Mouse (Mus musculus) adipocyte (in vitro differentiated cells): Measurements from ENCODE around the gene Pex16.

ENCODE experiments used
- DNase-seq: peaks from one replicate; pipeline ENCODE4 v3.0.0-alpha.2; 2016; ENCODE audit warnings: low spot score

Gene Pex16

DNA sequence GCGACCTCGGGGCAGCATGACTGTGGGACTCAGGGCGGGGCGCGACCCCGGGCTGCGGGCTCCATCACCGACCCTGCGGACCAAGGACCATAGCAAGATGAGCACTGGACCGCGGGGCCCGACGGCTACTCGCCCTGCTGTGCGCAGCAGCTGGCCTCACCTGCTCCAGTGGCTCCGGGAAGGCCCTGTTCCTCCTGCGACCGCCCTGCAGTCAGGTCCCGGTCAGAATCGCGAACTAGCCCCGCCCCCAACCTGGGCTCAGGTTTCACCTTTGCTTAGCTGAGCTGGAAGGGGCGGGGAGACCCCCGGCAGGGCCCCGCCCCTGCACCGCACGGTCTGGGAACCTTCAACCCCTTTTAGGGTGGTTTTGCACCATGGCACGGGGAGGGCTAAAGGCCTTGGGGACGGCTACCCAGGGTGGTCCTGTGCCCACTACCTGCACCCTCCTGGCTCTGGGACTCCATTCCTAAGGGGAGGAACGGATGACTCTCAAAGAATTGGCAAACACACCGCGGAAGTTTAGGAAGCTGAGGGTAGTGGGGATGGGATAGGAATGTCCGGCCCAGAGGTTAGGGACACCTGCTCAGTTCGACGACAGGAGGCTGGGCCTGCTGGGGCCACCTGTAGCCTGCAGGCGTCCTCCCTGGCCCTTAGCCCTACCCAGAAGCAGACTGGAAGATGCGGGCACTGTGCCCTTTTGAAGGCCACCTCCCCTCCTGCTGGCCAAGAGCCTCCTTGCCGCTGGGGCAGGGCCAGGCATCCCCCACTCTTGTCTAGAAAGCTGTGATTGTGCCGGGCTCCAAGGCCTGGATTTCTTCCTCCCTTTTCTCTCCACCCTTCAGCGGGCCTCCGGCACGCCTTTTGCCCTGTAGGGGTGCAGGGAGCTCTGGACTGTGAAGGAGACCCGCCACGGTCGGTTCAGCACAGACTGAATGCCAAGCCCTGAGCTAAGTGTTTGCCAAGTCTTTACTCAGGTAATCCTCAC, 3.4 kb upstream of the Pex16 start:
- no peak for DNase-seq

DNA sequence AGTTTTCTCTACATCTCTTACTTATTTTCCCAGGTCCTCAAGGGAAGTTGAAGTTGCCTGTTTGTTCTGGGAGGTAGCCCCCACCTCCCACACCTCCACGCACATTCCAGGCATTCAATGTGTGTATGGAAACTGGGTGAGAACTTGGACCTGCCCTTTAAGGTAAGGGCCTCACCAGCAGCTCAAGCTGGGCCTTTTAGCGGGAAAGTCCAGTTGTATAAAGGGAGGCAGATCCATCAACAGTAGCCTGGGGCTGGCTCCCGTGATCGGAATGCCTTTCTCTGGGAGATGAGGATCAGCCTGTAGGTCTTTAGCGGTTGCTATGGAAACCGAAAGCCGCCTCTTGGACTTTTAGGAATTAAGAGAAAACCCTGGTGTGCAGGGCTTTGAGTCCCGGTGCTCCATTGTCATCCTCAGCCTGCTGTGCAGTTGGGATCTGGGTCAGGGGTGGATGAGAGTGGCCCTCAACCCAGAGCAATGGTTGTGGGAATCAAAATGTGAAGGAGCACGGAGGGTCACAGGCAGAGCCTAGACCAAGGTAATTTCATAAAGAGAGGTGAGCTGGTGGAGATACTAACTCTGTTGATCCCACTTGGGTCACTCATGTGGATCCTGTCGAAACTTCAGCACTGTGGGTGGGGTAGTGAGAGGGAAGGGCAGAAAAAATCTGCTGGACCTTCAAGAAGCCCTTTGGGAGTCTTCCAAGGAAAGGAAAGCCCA, 2.3 kb upstream of the Pex16 start:
- no peak for DNase-seq

DNA sequence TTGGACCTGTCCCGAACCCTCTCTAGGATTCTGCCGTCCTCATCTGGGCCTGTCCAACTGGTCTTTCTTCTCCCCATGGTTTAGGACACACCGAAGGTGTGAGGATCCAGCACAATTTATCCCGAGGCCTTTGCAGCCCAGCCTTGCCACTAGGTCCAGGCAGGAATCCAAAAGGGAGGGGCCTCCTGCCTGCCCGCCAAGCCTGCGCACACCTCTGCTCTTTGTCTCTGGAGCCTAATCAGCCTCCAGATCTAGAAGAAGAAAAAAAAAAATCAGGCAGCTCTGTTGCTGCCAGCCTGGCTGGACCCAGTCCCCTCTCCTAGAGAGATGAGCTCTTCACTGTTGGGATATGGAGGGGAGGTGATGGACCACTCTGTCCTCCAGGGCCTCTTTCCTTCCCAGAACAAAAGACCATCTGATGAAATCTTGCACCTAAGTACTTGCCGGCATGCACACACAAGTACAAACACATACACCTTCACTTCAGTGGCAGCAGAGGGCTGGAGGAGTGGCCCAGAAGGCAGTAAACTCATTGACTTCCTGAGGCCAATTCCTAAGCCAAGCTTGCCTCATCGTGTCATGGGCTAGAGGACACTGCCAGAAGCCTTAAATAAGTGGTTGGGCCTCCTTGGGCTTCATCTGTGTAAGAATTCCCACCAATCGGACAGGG, 1.6 kb upstream of the Pex16 start:
- DNase-seq = no peak

DNA sequence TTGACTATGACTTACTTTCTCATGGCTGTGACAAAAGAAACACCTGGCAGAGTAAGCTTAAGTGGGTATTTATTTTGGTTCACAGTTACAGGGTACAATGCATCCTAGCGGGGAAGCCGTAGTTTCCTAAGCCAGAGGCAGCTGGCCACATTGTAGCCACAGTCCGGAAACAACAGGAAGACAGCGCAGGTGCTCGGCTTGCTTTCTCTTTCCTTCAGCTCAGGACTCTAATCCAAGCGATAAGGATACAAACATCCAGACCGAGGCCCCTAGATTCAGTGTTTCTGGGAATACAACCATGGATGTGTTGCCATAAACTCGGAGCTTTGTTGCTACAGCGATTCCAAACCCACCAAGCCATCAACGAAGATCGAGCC, 1.1 kb upstream of the Pex16 start:
- DNase-seq = no peak

DNA sequence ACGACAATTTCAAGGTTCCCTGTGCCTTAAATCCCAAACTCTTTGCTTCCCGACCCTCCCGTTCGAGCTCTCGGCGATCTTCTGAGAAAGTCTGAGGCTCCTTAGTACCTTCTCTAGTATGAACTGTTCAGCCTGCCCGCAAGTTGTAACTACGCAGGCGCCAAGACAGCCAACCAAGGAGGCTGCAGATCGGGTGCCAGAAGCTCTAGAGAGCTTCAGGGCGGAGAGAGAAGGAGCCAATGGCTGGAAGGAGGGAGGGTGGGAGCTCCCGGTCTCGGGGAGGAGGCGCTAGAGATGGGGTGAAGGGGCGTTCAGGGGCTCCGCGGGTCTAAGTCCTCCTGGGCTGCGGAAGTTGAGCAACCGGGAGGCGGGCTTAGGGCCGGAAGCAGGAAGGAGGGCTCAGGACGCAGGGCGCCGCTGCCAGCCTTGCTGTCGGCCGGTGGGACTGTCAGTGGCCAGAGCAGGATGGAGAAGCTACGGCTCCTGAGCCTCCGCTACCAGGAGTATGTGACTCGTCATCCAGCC, 685 bp downstream of the Pex16 start:
- DNase-seq = peak; percentile 100

DNA sequence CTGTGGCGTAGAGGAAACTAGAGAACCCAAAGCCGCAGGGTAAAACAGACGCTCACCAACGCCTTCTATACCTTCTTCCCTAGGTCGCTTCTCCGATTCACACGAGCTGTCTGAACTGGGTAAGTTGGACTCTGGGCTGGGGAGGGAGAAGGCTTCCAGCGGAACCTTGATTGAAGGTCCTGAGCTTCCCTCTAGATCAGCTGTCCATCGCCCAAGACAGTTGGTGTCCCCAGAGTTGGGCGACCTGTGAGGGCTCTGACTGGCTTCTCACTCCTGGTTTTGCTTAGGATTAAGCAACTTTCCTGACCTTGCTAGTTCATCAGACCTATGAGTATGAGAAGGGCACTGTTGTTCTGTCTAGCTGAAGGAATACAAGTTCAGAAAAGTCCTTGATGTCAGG, 1.3 kb downstream of the Pex16 start:
- no peak for DNase-seq

DNA sequence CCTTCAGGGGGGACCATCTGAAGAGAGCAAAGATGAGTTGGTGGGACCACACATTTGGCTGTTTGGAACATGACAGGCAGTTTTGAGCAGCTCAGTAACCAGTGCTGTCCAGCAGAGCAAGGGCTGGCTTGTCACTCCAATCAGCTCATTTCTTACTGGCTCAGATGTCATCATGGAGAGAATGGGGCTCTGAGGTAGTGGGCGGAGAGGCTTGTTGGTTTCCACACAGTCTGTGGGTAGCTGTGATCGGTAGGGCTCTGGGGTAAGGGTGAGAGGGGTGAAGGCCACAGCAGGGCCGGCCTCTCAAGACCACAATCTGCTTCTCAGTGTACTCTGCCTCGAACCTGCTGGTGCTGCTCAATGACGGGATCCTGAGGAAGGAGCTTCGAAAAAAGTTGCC, 1.8 kb downstream of the Pex16 start:
- DNase-seq = peak; percentile 93

DNA sequence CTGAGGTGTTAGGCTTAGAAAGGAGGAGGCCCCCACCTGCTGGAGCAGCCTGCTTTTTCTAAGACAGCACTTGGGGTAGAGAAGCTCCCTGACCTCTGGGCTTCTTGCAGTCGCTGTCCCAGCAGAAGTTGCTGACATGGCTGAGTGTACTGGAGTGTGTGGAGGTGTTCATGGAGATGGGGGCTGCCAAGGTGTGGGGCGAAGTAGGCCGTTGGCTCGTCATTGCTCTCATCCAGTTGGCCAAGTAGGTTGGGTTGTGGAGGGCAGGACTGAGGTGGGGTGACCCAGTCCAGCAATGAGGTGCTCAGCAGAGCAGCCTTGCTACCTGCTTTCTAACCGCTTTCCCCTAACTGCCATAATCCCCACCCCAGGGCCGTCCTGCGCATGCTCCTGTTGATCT, 2.8 kb downstream of the Pex16 start:
- no peak for DNase-seq

DNA sequence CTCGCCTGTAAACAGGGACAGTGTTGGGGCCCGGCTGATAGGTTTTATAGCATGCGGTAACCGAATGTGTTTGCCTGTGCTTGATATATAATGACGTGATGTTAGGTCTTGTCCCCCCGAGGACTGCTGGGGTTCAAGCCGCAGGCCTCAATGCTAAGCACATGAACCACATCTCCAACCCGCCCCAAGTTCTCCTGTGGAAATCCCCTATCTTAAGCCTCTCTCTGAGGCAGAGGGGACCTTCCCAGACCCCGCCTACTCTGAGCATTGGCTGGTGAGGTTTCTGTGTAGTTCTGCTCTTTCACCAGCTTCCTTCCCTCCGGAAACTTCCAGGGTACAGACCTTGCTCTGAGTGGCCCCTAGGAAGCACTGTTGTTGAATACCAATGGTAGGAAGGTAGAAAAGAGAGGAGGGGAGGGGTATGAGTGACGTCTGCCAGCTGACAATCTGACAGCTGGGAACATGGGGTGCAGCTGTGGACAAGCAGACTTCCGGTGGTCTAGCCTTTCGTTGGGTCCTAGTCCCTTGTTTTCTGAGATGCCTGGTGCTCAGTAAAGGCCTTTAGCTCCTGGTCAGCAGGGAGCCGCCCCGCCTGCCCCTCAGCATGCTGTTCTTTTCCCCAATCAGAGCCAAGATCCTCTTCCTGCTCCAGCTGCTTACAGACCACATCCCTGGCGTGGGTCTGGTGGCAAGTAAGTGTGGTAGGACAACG, 5.5 kb downstream of the Pex16 start:
- no peak for DNase-seq

DNA sequence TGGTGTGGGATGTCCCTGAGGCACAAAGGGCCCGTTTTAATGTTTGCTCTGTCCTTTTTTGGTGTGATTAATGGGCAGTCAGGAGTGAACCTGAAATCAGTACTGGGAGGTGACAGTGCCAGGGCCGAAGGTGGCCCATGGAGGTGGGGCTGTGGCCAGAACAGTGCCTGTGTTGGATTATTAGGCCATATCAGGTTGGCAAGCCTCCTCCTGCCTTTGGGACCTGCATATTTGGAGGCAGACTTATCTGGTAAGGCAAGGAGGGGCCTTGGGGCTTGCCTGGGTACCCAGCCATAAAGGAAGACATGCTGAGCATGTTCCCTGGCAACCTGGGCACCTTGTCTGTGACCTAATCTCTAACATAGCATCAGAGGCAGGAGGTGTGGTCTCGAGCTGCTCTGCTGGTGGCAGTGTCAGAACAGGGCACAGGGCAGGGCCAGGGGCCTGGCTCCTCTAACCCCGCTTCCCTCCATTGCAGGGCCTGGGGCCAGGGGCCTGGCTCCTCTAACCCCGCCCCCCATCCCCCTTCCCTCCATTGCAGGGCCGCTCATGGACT, 6.1 kb downstream of the Pex16 start:
- DNase-seq = no peak

DNA sequence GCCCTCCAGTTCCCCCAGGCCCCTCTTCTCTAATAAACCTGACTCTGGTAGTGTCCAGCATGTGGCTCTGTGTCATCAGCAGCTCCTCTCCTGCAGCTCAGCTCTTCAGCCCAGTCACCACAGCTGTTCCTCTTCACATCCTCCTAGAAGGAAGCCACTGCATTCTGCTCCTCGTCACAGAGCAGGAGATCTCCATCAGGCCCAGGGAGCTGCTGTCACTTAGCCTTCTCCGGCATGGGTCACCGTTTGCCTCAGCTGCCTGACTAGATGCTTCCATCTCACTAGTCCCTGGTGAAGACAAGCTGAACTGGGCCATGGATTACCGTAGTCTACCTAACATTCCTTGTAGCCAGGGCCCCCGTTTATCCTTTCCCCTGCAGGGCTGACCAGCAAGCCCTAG, 6.7 kb downstream of the Pex16 start:
- no peak for DNase-seq

DNA sequence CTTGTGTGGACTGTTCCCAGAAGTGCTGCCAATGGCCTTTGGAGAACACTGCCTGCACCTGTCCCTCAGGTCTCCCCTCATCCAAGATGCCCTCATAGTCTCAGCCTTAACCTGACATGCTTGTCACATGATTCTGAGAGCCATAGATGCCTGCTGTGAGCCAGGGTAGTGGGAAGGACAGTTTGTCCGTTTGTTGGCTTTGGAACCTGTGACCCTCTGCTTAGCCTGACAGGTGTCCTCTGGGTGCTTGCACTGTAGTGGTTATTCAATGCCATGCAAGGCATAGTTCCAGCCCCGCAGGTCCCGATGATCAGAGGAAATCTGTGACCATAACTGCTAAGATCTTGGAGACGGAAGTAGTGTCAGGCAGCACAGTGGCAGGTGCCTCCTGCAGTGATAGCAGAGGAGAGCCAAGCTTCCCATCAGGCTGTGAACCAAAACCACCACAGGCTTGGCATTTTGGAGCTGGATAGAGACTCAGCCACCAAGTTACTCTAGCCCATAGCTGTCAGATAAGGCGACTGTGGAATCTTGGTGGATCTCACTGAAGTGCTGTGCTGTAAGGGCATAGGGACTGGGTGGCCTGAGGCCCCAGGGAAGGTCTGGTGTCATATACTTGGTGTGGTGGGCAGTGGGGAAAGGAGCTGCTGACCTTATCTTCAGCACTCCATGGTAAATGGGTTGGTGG, 7.6 kb downstream of the Pex16 start, which contains the start of gene 1700029I15Rik:
Gene 1700029I15Rik (plus strand): TSS at position 638 of the 688 bp plus-strand sequence.
- no peak for DNase-seq

DNA sequence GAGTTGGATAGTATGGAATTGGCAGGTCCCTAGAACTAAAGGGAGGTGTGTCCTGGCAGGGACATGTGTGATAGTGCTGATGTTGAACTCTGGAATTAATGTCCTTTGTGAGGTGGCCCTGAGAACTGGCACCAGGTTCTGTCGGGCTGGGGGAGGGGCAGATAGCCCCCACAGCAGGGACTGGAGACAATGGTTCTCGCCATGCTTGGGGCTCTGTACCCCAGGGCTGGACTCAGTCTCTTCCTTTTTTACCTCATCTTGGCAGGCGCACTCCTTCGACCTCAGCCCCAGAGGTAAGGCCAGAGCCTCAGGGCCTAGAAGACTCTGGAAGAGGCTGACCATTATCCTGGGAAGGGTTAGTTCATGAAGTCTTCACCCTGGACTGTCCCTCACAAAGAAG, 8.3 kb downstream of the Pex16 start:
- no peak for DNase-seq

DNA sequence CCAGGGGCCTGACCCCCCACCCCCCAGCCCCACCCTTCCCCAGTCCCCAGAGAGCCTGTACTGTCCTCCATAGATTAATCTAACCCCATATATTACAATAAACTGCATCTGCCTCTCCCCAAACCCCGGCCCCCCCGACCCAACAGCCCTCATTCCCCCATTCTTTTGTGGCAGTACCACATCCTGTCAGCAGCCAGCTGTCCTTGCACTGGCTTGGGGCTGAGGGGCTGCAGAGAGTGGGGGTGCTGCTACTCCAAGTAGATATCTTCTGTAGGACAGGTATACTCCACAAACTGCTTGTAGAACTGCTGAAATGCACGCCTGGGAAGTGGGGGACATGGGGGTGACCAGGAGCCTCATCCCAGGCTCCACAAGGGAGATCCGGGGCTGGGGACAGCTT, 9.6 kb downstream of the Pex16 start:
- no peak for DNase-seq

DNA sequence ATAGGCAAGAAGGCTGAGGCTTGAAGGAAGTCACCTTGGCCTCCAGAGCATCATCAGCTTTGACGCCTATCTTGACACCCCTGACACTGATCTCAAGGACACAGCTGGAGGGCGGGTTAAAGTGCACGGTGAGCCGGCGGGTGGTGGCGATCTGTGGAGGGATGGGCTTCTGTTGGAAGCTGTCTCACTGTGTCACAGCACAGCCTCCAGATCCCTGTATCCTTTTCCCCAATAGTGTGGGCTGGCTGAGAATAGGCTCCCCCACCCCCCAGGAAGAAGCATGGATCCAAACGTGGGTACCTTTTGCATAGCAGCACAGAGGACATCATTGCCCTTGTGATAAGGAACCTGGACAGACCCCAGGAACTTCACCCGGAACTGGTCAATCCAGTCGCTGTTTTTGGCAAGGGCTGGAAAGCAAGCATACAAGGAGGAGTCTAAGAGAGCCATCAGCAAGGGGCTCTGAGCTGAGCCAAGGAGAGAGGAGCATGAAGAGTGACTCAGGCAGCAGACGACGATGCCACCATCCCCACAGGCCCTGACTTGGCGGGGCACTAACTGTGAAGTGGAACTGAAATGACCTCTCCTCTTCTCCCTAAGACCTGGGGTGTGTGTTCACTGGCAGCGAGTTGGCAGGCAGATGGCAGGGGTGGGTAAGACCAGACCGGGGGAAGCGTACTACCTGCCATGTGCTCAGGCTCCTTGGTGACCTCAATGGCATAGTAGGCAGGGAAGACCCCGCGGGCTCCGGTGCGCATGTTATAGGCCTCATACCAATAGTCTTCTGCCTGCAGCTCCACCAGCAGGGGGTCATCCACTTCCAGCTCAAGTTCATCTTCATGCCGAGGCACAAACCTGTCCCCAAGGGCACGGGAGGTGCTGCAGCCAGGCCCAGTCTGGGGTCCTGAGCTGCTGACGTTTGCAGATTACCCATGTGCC, 10.9 kb downstream of the Pex16 start:
- DNase-seq = no peak

DNA sequence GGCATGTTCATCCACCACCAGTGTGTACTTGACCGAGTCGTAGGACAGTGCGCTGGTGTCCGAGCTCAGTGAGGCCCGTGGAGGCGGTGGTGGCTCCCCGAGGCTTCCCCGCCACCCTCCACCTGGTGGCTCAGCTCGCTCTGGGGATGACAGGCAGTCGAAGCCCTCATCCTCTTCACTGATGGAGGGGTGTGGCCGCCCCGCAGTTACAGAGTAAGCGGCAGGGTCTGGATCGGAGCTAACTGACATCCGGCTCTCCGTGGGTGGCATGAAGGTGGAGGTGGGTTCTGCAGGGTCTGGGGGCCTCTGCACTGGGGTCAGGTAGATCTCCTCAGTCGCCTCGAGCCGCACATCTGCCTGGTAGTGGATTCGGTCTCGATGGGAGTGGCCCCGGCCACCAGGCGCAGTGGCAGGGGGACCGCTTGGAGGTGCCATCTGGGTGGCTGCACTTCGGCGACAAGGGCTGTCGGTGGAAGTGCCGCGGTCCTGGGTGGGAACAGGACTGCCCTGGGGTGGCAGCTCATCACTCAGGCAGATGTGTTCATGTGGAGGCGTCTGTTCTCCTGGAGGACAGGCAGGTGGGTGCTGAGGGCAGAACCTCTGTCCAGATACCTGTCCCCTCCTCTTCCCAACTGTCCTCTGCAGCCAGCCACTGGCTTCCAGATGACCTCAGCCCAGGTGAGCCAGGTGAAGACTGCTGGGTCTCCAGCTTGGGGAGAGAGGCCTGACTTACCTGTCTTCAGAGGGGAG, 12.5 kb downstream of the Pex16 start:
- no peak for DNase-seq

DNA sequence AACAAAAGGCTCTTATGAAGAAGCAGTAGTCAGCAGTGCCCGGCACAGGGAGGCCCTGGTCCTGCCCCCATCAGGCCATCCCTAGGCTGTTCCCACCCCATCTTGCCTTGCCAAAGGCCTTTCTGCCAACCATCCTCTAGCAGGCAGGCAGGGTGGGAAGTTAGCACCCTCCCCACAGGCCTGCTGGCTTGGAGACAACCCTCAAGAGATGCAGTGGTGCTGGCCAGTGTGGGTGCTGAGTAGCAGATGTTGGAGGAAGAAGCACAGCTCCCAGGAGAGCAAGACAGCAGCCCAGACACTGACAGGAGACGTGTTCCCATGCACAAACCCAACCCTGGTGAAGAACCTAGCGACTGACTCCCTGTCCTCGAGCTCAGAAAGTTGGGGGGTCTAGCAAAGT, 13.2 kb downstream of the Pex16 start:
- no peak for DNase-seq

DNA sequence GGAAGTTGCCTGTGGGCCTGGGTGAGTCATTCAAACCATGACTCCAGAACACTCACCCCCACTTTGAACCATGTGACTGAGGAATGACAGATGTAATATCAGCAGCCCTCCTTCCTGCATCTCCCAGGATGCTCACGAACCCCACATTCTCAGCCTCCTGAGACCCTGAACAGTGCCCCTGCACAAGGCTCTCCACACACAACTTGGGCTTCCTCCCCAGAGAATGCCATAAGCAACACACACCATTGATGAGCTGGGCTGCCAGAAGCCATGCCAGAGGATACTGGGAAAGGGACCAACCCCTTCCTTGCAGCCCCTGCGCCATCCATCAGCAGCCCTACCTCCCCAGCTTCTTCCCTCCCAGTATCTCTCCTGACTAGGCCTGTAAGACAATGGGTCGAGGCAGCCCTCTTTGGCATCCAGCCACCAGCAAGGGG, 13.6 kb downstream of the Pex16 start:
- DNase-seq = no peak
